Mouse (Mus musculus) heart, embryonic 11.5 days (tissue): ENCODE measurements around the gene Abcg2. TPM values are rescaled to one million over a fixed set of nuclear protein-coding genes. Genes with fewer than 3 reads are reported as not detected.

Source experiments
- ATAC-seq: fragments of 200-750 bp; cut with Nextera tagmentation; replicated peaks from 2 replicates; pipeline ENCODE4 v1.8.0; 2017; ENCODE audit warnings: moderate library complexity; ENCODE audit not compliant: insufficient number of reproducible peaks, low FRiP score, low TSS enrichment
- H3K27ac ChIP-seq: fragments of 300-500 bp; sonication (generic); 2 replicates; pipeline ENCODE4 v1.5.1; 2014; ENCODE audit warnings: mild to moderate bottlenecking, low read depth, low read length
- H3K27me3 ChIP-seq: fragments of 300-500 bp; sonication (generic); 2 replicates; pipeline ENCODE4 v1.6.1; 2014; ENCODE audit warnings: mild to moderate bottlenecking, low read length, mixed read lengths; ENCODE audit not compliant: control insufficient read depth, insufficient read depth
- H3K36me3 ChIP-seq: fragments of 300-500 bp; sonication (generic); 2 replicates; pipeline ENCODE4 v1.6.1; 2014; ENCODE audit warnings: mild to moderate bottlenecking, low read length, moderate library complexity, mixed read lengths; ENCODE audit not compliant: control insufficient read depth, insufficient read depth
- H3K4me1 ChIP-seq: fragments of 300-500 bp; sonication (generic); 2 replicates; pipeline ENCODE4 v1.6.1; 2014; ENCODE audit warnings: low read length; ENCODE audit not compliant: control insufficient read depth, insufficient read depth
- H3K4me2 ChIP-seq: fragments of 300-500 bp; sonication (generic); 2 replicates; pipeline ENCODE4 v1.6.1; 2014; ENCODE audit warnings: mild to moderate bottlenecking, moderate library complexity
- H3K4me3 ChIP-seq: fragments of 300-500 bp; sonication (generic); 2 replicates; pipeline ENCODE4 v1.5.1; 2014; ENCODE audit warnings: low read depth, low read length
- H3K9ac ChIP-seq: fragments of 300-500 bp; sonication (generic); 2 replicates; pipeline ENCODE4 v1.6.1; 2014; ENCODE audit warnings: mild to moderate bottlenecking, low read depth, low read length, moderate library complexity
- H3K9me3 ChIP-seq: fragments of 300-500 bp; sonication (generic); replicated peaks from 2 replicates; pipeline ENCODE4 v1.6.1; 2016; ENCODE audit warnings: low read length; ENCODE audit not compliant: control insufficient read depth
- WGBS: fragments of 180-500 bp; shearing (Covaris S2); extraction: QIAGEN DNeasy Blood & Tissue Kit; methylation state at CpG from one replicate; pipeline ENCODE4 v1.1.7; 2014; ENCODE audit not compliant: insufficient replicate concordance; 5-methylcytosine and 5-hydroxymethylcytosine counted together
- polyA plus RNA-seq: library from polyadenylated mRNA; unstranded; fragments of >200 nt; fragmentation: Nextera tagmentation; extraction: Ambion mirVana; gene quantifications from 2 replicates; pipeline ENCODE4 v1.2.1, GENCODE M21; 2014

Abcg2 gene
- polyA plus RNA-seq, 1 experiment from 2014 or later, result 67.8 TPM

GRCm38 (mm10) chr6:58641056-58641799 is 56.9 kb downstream of the Abcg2 start:
- H3K4me2 ChIP-seq, result peak overlapping the region; percentile 85
- peak overlapping the region; percentile 91; the same call in 1 of the 2 replicates for H3K9ac ChIP-seq
- no peaks in the 10 kb centered on the region for H3K36me3 ChIP-seq
- peak overlapping the region; percentile 54 for H3K27ac ChIP-seq
- no peaks in the 10 kb centered on the region for H3K9me3 ChIP-seq
- H3K4me1 ChIP-seq, result peaks cover 18% of the 10 kb centered on the region
- H3K27me3 ChIP-seq, result no peaks in the 10 kb centered on the region
- ATAC-seq, result no peak
- peak overlapping the region; percentile 73 for H3K4me3 ChIP-seq
- 34% methylated on average over 11 of the region's 11 CpGs for WGBS

GRCm38 (mm10) chr6:58642191-58642590 is 57.9 kb downstream of the Abcg2 start:
- Histone ChIP-seq H3K4me2 (peak overlapping the region; percentile 85), H3K4me1 (peaks cover 18% of the 10 kb centered on the region), H3K27me3 (no peaks in the 10 kb centered on the region), H3K27ac (peak overlapping the region; percentile 54; the same call in 1 of the 2 replicates), H3K4me3 (peak overlapping the region; percentile 73), H3K36me3 (no peaks in the 10 kb centered on the region), H3K9me3 (no peaks in the 10 kb centered on the region), H3K9ac (no peak overlapping the region)
- ATAC-seq, result peak; percentile 62
- 35% methylated on average over 2 of the region's 2 CpGs for WGBS

- peaks cover 23% of the 10 kb centered on the region for H3K4me1 ChIP-seq
- no peaks in the 10 kb centered on the region for H3K27me3 ChIP-seq
- no peak overlapping the region for H3K27ac ChIP-seq
- ATAC-seq, result no peak
- no peaks in the 10 kb centered on the region for H3K36me3 ChIP-seq
- H3K9me3 ChIP-seq, result no peaks in the 10 kb centered on the region
- H3K9ac ChIP-seq, result no peak overlapping the region
- H3K4me3 ChIP-seq, result no peak overlapping the region
- 35% methylated on average over 2 of the region's 2 CpGs for WGBS
- no peak overlapping the region for H3K4me2 ChIP-seq
Observed at GRCm38 (mm10) chr6:58644586-58644985, 60.3 kb downstream of the Abcg2 start.

- peak overlapping the region; percentile 9; the same call in 1 of the 2 replicates for H3K4me2 ChIP-seq
- no peak for ATAC-seq
Observed at GRCm38 (mm10) chr6:58648100-58648749, 63.9 kb downstream of the Abcg2 start.

GRCm38 (mm10) chr6:58650136-58650535 is 65.8 kb downstream of the Abcg2 start:
- Histone ChIP-seq H3K9ac (no peak overlapping the region), H3K4me1 (peaks cover 5% of the 10 kb centered on the region; the same call in 1 of the 2 replicates), H3K4me2 (no peak overlapping the region), H3K27ac (no peak overlapping the region), H3K4me3 (no peak overlapping the region), H3K36me3 (no peaks in the 10 kb centered on the region), H3K27me3 (no peaks in the 10 kb centered on the region), H3K9me3 (no peaks in the 10 kb centered on the region)
- 92% methylated on average over 3 of the region's 3 CpGs for WGBS
- ATAC-seq, result no peak

More at GRCm38 (mm10) chr6:58648100-58648749, 63.9 kb downstream of the Abcg2 start:
- 33% methylated on average over 3 of the region's 3 CpGs for WGBS
- H3K4me3 ChIP-seq, result no peak overlapping the region
- H3K9me3 ChIP-seq, result no peaks in the 10 kb centered on the region
- H3K36me3 ChIP-seq, result no peaks in the 10 kb centered on the region
- no peaks in the 10 kb centered on the region for H3K27me3 ChIP-seq
- H3K4me1 ChIP-seq, result peaks cover 10% of the 10 kb centered on the region; the same call in 1 of the 2 replicates
- no peak overlapping the region for H3K9ac ChIP-seq
- H3K27ac ChIP-seq, result no peak overlapping the region

- H3K27me3 ChIP-seq, result no peaks in the 10 kb centered on the region
- H3K27ac ChIP-seq, result no peak overlapping the region
- H3K9ac ChIP-seq, result no peak overlapping the region
- no peak overlapping the region for H3K4me3 ChIP-seq
- no peak for ATAC-seq
- 36% methylated on average over 1 of the region's 1 CpGs for WGBS
- H3K4me2 ChIP-seq, result no peak overlapping the region
- H3K36me3 ChIP-seq, result no peaks in the 10 kb centered on the region
- no peaks in the 10 kb centered on the region for H3K9me3 ChIP-seq
- peaks cover 5% of the 10 kb centered on the region; the same call in 1 of the 2 replicates for H3K4me1 ChIP-seq
Observed at GRCm38 (mm10) chr6:58651038-58651437, 66.7 kb downstream of the Abcg2 start.

GRCm38 (mm10) chr6:58660951-58661575 is 76.7 kb downstream of the Abcg2 start:
- Histone ChIP-seq H3K27me3 (no peaks in the 10 kb centered on the region), H3K27ac (no peak overlapping the region), H3K4me2 (no peak overlapping the region), H3K36me3 (no peaks in the 10 kb centered on the region), H3K4me1 (no peaks in the 10 kb centered on the region), H3K9ac (no peak overlapping the region), H3K9me3 (no peaks in the 10 kb centered on the region), H3K4me3 (no peak overlapping the region)
- ATAC-seq, result no peak
- WGBS, result 83% methylated on average over 3 of the region's 3 CpGs

GRCm38 (mm10) chr6:58677802-58678201 is 93.5 kb downstream of the Abcg2 start:
- Histone ChIP-seq H3K27ac (no peak overlapping the region), H3K27me3 (no peaks in the 10 kb centered on the region), H3K36me3 (peaks cover 2% of the 10 kb centered on the region; the same call in 1 of the 2 replicates), H3K4me3 (no peak overlapping the region), H3K9me3 (no peaks in the 10 kb centered on the region), H3K9ac (no peak overlapping the region), H3K4me1 (no peaks in the 10 kb centered on the region), H3K4me2 (no peak overlapping the region)
- WGBS, result 95% methylated on average over 1 of the region's 1 CpGs
- ATAC-seq, result no peak
